Mouse (Mus musculus): ENCODE measurements around the gene Matk. TPM values are rescaled to one million over a fixed set of nuclear protein-coding genes. Genes with fewer than 3 reads are reported as not detected.
A peak's percentile ranks its signal among the peaks of the same experiment; 100 is the strongest.

The Matk gene
- polyA plus RNA-seq, 1 experiment from 2014 or later: 2.6 TPM

- H3K9ac ChIP-seq (ENCODE audit: low read length): peak overlapping the region; percentile 76
- H3K27me3 ChIP-seq (ENCODE audit: control insufficient read depth, insufficient read depth, low read length): no peaks in the 10 kb centered on the region
- peaks cover 8% of the 10 kb centered on the region; the same call in 1 of the 2 replicates for H3K36me3 ChIP-seq (ENCODE audit: control insufficient read depth, insufficient read depth, low read length)
- 87% methylated on average over 16 of the region's 16 CpGs for WGBS
- no peaks in the 10 kb centered on the region for H3K9me3 ChIP-seq (ENCODE audit: control insufficient read depth, low read length)
- peak overlapping the region; percentile 68 for H3K4me3 ChIP-seq (ENCODE audit: low read depth, low read length)
- H3K4me1 ChIP-seq (replicated peaks; ENCODE audit: control insufficient read depth, insufficient read depth, low read length): peaks cover 9% of the 10 kb centered on the region; the same call in 1 of the 2 replicates
- no peak overlapping the region for H3K27ac ChIP-seq (ENCODE audit: low read depth, low read length)
- peak overlapping the region; percentile 78 for H3K4me2 ChIP-seq (ENCODE audit: low read depth, low read length, severe bottlenecking)
- no peak for DNase-seq (ENCODE audit: low spot score)
- no peak for ATAC-seq (replicated peaks; ENCODE audit: low FRiP score)
Measured at GRCm38 (mm10) chr10:81268643-81269412, 16.1 kb downstream of the Matk start.

DNA sequence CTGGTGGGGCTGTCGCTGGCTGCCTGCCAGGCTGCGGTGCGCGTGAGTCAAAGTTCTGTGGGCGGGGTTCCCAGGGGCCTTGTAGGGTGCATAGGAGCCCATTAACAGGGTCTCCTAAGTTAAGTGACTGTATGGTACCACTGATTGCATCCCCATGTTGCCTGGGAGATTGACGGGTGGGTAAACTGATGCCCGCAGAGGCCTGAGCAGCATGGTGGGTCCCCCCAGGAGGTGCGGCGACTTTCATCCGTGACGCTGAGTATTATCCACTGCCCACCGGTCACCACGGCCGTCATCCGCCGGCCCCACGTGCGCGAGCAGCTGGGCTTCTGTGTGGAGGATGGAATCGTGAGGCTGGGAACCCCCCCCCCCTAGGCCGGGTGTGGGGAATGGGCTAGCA is 19.6 kb downstream of the Matk start:
- H3K4me1 ChIP-seq (replicated peaks; ENCODE audit: control insufficient read depth, insufficient read depth, low read length): peaks cover 4% of the 10 kb centered on the region; the same call in 1 of the 2 replicates
- H3K4me2 ChIP-seq (ENCODE audit: low read depth, low read length, severe bottlenecking): no peak overlapping the region
- WGBS: 97% methylated on average over 21 of the region's 21 CpGs
- no peaks in the 10 kb centered on the region for H3K9me3 ChIP-seq (ENCODE audit: control insufficient read depth, low read length)
- H3K27ac ChIP-seq (ENCODE audit: low read depth, low read length): no peak overlapping the region
- H3K4me3 ChIP-seq (ENCODE audit: low read depth, low read length): no peak overlapping the region
- no peak overlapping the region for H3K9ac ChIP-seq (ENCODE audit: low read length)
- ATAC-seq (replicated peaks; ENCODE audit: low FRiP score) (no peak), DNase-seq (ENCODE audit: low spot score) (no peak)
- no peaks in the 10 kb centered on the region for H3K27me3 ChIP-seq (ENCODE audit: control insufficient read depth, insufficient read depth, low read length)
- peaks cover 6% of the 10 kb centered on the region; the same call in 1 of the 2 replicates for H3K36me3 ChIP-seq (ENCODE audit: control insufficient read depth, insufficient read depth, low read length)

GRCm38 (mm10) chr10:81273842-81274241 is 21.1 kb downstream of the Matk start:
- no peaks in the 10 kb centered on the region for H3K27me3 ChIP-seq (ENCODE audit: control insufficient read depth, insufficient read depth, low read length)
- peaks cover 6% of the 10 kb centered on the region; the same call in 1 of the 2 replicates for H3K36me3 ChIP-seq (ENCODE audit: control insufficient read depth, insufficient read depth, low read length)
- no peak for ATAC-seq (replicated peaks; ENCODE audit: low FRiP score)

DNA sequence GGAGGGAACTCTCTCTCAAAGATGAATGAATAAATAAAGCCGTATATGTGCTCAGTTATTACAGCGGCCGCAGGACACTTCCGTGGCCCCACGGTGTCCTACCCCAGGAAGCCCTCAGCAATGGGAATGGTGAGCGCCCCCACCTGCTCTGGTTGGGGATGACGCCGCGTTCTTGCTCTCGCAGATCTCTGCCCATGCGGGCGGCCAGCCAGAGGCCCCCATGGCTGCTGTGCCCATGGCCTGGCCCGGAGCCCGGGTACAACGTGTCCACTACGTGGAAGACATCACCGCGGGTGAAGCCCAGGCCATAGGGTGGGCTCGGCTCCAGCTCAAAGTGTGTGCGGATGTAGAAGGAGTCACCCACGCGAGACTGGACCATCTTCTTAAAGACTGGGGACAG is 24.9 kb downstream of the Matk start:
- Histone ChIP-seq H3K4me2 (ENCODE audit: low read depth, low read length, severe bottlenecking) (no peak overlapping the region), H3K27me3 (ENCODE audit: control insufficient read depth, insufficient read depth, low read length) (no peaks in the 10 kb centered on the region), H3K27ac (ENCODE audit: low read depth, low read length) (no peak overlapping the region), H3K4me3 (ENCODE audit: low read depth, low read length) (no peak overlapping the region), H3K36me3 (ENCODE audit: control insufficient read depth, insufficient read depth, low read length) (peaks cover 2% of the 10 kb centered on the region; the same call in 1 of the 2 replicates), H3K4me1 (replicated peaks; ENCODE audit: control insufficient read depth, insufficient read depth, low read length) (no peaks in the 10 kb centered on the region), H3K9ac (ENCODE audit: low read length) (no peak overlapping the region), H3K9me3 (ENCODE audit: control insufficient read depth, low read length) (no peaks in the 10 kb centered on the region)
- 78% methylated on average over 22 of the region's 22 CpGs for WGBS
- no peak for ATAC-seq (replicated peaks; ENCODE audit: low FRiP score)
- DNase-seq (ENCODE audit: low spot score): no peak

More at GRCm38 (mm10) chr10:81273842-81274241, 21.1 kb downstream of the Matk start:
- WGBS: 95% methylated on average over 19 of the region's 19 CpGs
- Histone ChIP-seq H3K4me2 (ENCODE audit: low read depth, low read length, severe bottlenecking) (no peak overlapping the region), H3K9me3 (ENCODE audit: control insufficient read depth, low read length) (no peaks in the 10 kb centered on the region), H3K4me1 (replicated peaks; ENCODE audit: control insufficient read depth, insufficient read depth, low read length) (no peaks in the 10 kb centered on the region; the same call in 1 of the 2 replicates), H3K9ac (ENCODE audit: low read length) (no peak overlapping the region), H3K4me3 (ENCODE audit: low read depth, low read length) (no peak overlapping the region), H3K27ac (ENCODE audit: low read depth, low read length) (no peak overlapping the region)
- no peak for DNase-seq (ENCODE audit: low spot score)

- Histone ChIP-seq H3K4me1 (replicated peaks; ENCODE audit: control insufficient read depth, insufficient read depth, low read length) (no peaks in the 10 kb centered on the region), H3K9ac (ENCODE audit: low read length) (no peak overlapping the region), H3K27me3 (ENCODE audit: control insufficient read depth, insufficient read depth, low read length) (peaks cover 5% of the 10 kb centered on the region), H3K36me3 (ENCODE audit: control insufficient read depth, insufficient read depth, low read length) (no peaks in the 10 kb centered on the region), H3K4me2 (ENCODE audit: low read depth, low read length, severe bottlenecking) (no peak overlapping the region), H3K4me3 (ENCODE audit: low read depth, low read length) (no peak overlapping the region), H3K9me3 (ENCODE audit: control insufficient read depth, low read length) (no peaks in the 10 kb centered on the region), H3K27ac (ENCODE audit: low read depth, low read length) (no peak overlapping the region)
- WGBS: 49% methylated on average over 10 of the region's 10 CpGs
- ATAC-seq (replicated peaks; ENCODE audit: low FRiP score) (no peak), DNase-seq (ENCODE audit: low spot score) (no peak)
Measured at GRCm38 (mm10) chr10:81279496-81279895, 26.8 kb downstream of the Matk start.

DNA sequence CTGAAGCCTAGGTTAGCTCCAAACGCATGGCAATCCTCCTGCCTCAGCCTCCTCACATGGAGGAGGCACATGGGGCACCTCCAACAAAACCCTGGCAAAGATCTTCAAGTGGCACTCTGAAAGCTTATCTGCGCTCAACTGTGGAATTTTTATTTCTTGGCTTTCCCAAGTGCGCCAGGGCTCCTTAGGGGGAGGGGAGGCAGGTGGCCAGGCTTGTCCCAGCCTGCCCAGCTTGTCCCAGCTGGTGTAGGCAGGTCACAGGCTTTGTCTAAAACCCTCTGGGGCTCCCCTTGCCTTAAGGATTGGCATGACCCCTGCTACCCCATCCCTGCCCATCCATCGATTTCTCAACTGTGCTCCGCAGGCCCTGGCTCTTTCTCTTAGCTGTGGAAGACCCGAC is 31.5 kb downstream of the Matk start:
- H3K27ac ChIP-seq (ENCODE audit: low read depth, low read length): no peak overlapping the region
- no peak overlapping the region for H3K9ac ChIP-seq (ENCODE audit: low read length)
- no peaks in the 10 kb centered on the region for H3K36me3 ChIP-seq (ENCODE audit: control insufficient read depth, insufficient read depth, low read length)
- no peak for ATAC-seq (replicated peaks; ENCODE audit: low FRiP score)
- no peak overlapping the region for H3K4me2 ChIP-seq (ENCODE audit: low read depth, low read length, severe bottlenecking)
- no peaks in the 10 kb centered on the region for H3K9me3 ChIP-seq (ENCODE audit: control insufficient read depth, low read length)
- peaks cover 12% of the 10 kb centered on the region for H3K27me3 ChIP-seq (ENCODE audit: control insufficient read depth, insufficient read depth, low read length)
- peaks cover 2% of the 10 kb centered on the region; the same call in 1 of the 2 replicates for H3K4me1 ChIP-seq (replicated peaks; ENCODE audit: control insufficient read depth, insufficient read depth, low read length)
- DNase-seq (ENCODE audit: low spot score): no peak
- 69% methylated on average over 6 of the region's 6 CpGs for WGBS
- no peak overlapping the region for H3K4me3 ChIP-seq (ENCODE audit: low read depth, low read length)

DNA sequence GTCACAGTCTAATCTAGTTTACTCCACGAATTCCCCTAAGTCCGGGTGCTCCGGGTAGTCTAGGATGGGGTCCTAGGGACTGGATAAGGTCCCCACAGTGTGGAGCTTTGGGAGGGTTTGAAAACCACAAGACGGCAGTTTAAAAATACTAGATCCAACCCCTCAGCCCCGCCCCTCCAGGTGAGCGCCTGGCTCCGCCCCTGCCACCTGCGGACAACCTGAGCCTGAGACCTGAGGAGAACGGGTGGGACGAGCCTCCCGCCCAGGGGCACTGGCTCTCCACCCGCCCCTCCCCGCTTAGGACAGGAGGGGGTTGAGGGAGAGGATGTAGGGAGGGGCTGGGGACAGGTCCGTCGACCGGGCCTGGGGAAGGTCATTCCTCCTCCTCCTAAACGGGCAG is 32.0 kb downstream of the Matk start:
- H3K27me3 ChIP-seq (ENCODE audit: control insufficient read depth, insufficient read depth, low read length): peaks cover 15% of the 10 kb centered on the region
- WGBS: 12% methylated on average over 17 of the region's 17 CpGs
- no peak for DNase-seq (ENCODE audit: low spot score)

DNA sequence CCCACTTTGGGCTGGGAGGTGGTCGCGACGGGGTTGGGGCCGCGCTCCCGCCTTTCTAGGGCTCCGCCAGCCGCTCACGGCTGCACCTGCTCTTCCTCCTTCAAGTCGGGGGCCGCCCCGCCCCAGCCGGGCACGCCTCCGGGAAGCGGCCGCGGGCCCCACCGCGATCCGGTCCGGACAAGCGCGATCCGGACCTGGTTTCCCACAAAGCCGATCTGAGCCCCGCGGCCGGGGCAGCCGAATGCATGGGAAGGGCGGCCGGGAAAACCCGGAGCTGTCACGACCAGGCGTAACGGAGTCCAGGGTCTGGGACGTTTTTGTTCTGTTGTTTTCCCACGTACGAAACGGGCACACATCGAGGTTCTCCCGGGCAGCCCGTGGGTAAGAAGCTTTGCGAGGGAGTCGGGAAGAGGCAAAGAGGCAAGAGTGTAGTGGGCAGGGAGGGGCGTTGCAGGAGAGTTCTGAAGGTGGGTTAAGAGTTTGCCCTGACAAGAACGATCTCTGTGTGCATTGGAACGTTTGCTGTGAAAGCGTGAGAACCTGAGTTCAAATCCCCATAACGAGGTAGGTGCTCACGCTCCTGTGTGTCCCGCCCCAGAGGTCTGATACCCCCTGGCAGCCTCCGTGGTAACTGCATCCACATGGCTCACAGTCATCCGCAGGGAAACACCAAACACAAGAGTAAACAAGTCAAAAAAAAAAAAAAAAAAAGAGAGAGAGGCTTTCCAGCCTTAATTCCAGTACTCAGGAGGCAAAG is 33.1 kb downstream of the Matk start:
- Histone ChIP-seq H3K36me3 (ENCODE audit: control insufficient read depth, insufficient read depth, low read length) (no peaks in the 10 kb centered on the region), H3K4me3 (ENCODE audit: low read depth, low read length) (peak overlapping the region; percentile 45), H3K9me3 (ENCODE audit: control insufficient read depth, low read length) (no peaks in the 10 kb centered on the region), H3K27me3 (ENCODE audit: control insufficient read depth, insufficient read depth, low read length) (peaks cover 26% of the 10 kb centered on the region), H3K4me2 (ENCODE audit: low read depth, low read length, severe bottlenecking) (peak overlapping the region; percentile 80), H3K27ac (ENCODE audit: low read depth, low read length) (no peak overlapping the region), H3K4me1 (replicated peaks; ENCODE audit: control insufficient read depth, insufficient read depth, low read length) (peaks cover 5% of the 10 kb centered on the region; the same call in 1 of the 2 replicates), H3K9ac (ENCODE audit: low read length) (peak overlapping the region; percentile 69)
- DNase-seq (ENCODE audit: low spot score) (peak; percentile 96), ATAC-seq (replicated peaks; ENCODE audit: low FRiP score) (peak; percentile 76)
- 3% methylated on average over 54 of the region's 54 CpGs for WGBS

More for the DNA sequence above, 32.0 kb downstream of the Matk start:
- Histone ChIP-seq H3K4me1 (replicated peaks; ENCODE audit: control insufficient read depth, insufficient read depth, low read length) (peaks cover 2% of the 10 kb centered on the region; the same call in 1 of the 2 replicates), H3K27ac (ENCODE audit: low read depth, low read length) (no peak overlapping the region), H3K9ac (ENCODE audit: low read length) (no peak overlapping the region), H3K4me3 (ENCODE audit: low read depth, low read length) (peak overlapping the region; percentile 45; the same call in 1 of the 2 replicates), H3K9me3 (ENCODE audit: control insufficient read depth, low read length) (no peaks in the 10 kb centered on the region), H3K4me2 (ENCODE audit: low read depth, low read length, severe bottlenecking) (peak overlapping the region; percentile 9; the same call in 1 of the 2 replicates), H3K36me3 (ENCODE audit: control insufficient read depth, insufficient read depth, low read length) (no peaks in the 10 kb centered on the region)
- ATAC-seq (replicated peaks; ENCODE audit: low FRiP score): no peak
